ENCODE assay signal across 13 mouse cellular contexts in the genomic region with DNA sequence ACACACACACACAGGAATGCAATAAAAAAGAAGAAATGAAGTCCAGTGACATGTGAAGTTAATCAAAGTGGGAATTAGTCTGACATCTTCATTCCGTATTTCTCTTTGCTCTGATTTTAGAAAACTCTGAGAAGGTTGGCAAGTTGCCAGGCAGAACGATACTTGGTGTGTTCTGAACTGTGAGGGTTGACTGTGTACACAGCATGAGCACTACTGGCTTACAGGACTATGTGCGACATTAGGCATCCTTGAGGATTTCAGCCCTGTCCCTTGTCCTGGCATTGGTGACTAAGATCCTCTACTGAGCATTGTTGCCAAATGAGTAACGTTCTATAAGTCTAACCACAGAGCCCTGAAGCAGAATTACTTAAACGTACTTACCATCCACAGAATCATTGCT.
A peak's percentile ranks its signal among the peaks of the same experiment; 100 is the strongest.
DNase-seq lines count a peak whose midpoint lies in the region; TF ChIP-seq lines count a peak whose summit lies in the region.
"Had no signal": no experiment of that assay in that cellular context is flagged by ENCODE, and none has a peak within 500 bp of the region (broad histone marks: within the 10 kb centered on the region; RNA-seq: fewer than 3 reads in every experiment).

No protein-coding gene starts in this region.

- H3K36me3 ChIP-seq in myocyte (ENCODE audit: control insufficient read depth, insufficient read depth): no peaks in the 10 kb centered on the region
- H3K36me3 ChIP-seq: liver, embryonic 13.5 days had no signal

- TF ChIP-seq POLR2A in myocyte (IDR thresholded peaks at IDR 0.05; ENCODE audit: insufficient read length, low read depth): no peak

- H3K27me3 ChIP-seq in myocyte (ENCODE audit: control insufficient read depth, insufficient read depth, insufficient read length): no peaks in the 10 kb centered on the region
- H3K27me3 ChIP-seq: liver, embryonic 13.5 days had no signal

- no peak overlapping the region for H3ac ChIP-seq in myocyte (ENCODE audit: control insufficient read depth, insufficient read length)

- peak; percentile 9 to 34 for DNase-seq in cerebellum, postnatal 25 days
- DNase-seq in cerebellum, adult 8-10 months: no peak
- peak; percentile 14 for DNase-seq in kidney, postnatal 14 days
- DNase-seq in kidney, adult 8-10 months: no peak
- DNase-seq in retina, postnatal 1 day: peak; percentile 30
- no peak for DNase-seq in retina, embryonic 14.5 days (ENCODE audit: low spot score)
- DNase-seq in spleen, postnatal 36 days (ENCODE audit: low spot score in 2 of 2): no peak
- DNase-seq: gastrocnemius, postnatal 14 days; kidney, adult 9 months; layer of hippocampus, postnatal 36 days; liver, embryonic 13.5 days; thymus, postnatal 14 days had no signal

- no peaks in the 10 kb centered on the region for H3K79me2 ChIP-seq in myocyte (ENCODE audit: control insufficient read depth, insufficient read depth)

- H3K4me3 ChIP-seq in myocyte: no peak overlapping the region
- H3K4me3 ChIP-seq: liver, embryonic 13.5 days had no signal

- peak overlapping the region; percentile 33 for H3K4me2 ChIP-seq in myocyte (ENCODE audit: low read depth)
- H3K4me2 ChIP-seq: liver, embryonic 13.5 days had no signal

TF ChIP-seq in myocyte, 11 proteins besides CTCF, POLR2A, EP300 and RAD21:
- TF ChIP-seq MYOD1 (IDR thresholded peaks at IDR 0.05; ENCODE audit: control insufficient read depth in 1 of 3, insufficient read length in 2 of 3, low read depth in 2 of 3): no peak
- TF ChIP-seq USF1 (IDR thresholded peaks at IDR 0.05; ENCODE audit: low read depth): no peak
- TF ChIP-seq TCF3 (IDR thresholded peaks at IDR 0.05; ENCODE audit: insufficient read length, low read depth): no peak
- TF ChIP-seq CEBPB (IDR thresholded peaks at IDR 0.05; ENCODE audit: insufficient read depth, poor library complexity, severe bottlenecking): no peak
- no peak for TF ChIP-seq E2F4 (IDR thresholded peaks at IDR 0.05; ENCODE audit: insufficient read depth)
- no peak for TF ChIP-seq SRF (IDR thresholded peaks at IDR 0.05; ENCODE audit: control insufficient read depth, insufficient read length, low read depth)
- TF ChIP-seq TCF12 (IDR thresholded peaks at IDR 0.05; ENCODE audit: insufficient read depth, poor library complexity, severe bottlenecking): no peak
- no peak for TF ChIP-seq MYOG (IDR thresholded peaks at IDR 0.05; ENCODE audit: control insufficient read depth in 1 of 3, insufficient read depth in 1 of 3, insufficient read length in 2 of 3, low read depth in 2 of 3)
- TF ChIP-seq REST (IDR thresholded peaks at IDR 0.05; ENCODE audit: insufficient read depth, insufficient read length): no peak
- no peak for TF ChIP-seq POLR2AphosphoS2 (IDR thresholded peaks at IDR 0.05; ENCODE audit: insufficient read length, low read depth)
- TF ChIP-seq MAX (IDR thresholded peaks at IDR 0.05; ENCODE audit: low read depth): no peak
TF ChIP-seq in myocyte: peak in this region for 0.

Comparison
In these comparisons a context has a peak if more than half of its experiments do, and no peak if none do; other contexts are left out.
1. DNase-seq: peak in cerebellum, postnatal 25 days (2 of 2), kidney, postnatal 14 days (single experiment) and retina, postnatal 1 day (single experiment); none in cerebellum, adult 8-10 months (single experiment), kidney, adult 8-10 months (0 of 2), retina, embryonic 14.5 days (single experiment) and spleen, postnatal 36 days (0 of 2).